Mouse (Mus musculus): ENCODE data around the gene Entpd1. TPM values are rescaled to one million over a fixed set of nuclear protein-coding genes. Genes with fewer than 3 reads are reported as not detected.

The Entpd1 gene
- total RNA-seq, 1 experiment, result 1.2 TPM

GRCm38 (mm10) chr19:40661874-40662273 lies 49.7 kb downstream of the Entpd1 start:
- in situ Hi-C loops (cut with MboI; ENCODE audit: low sequenced_read_pairs in 2 of 2, unreplicated experiment in 2 of 2), result no loop called here
- H3K27ac ChIP-seq (ENCODE audit: insufficient read depth, low read depth, low read length, poor library complexity, severe bottlenecking), result no peak overlapping the region
- H3K36me3 ChIP-seq (ENCODE audit: control insufficient read depth, insufficient read depth, low read length, poor library complexity, severe bottlenecking), result no peaks in the 10 kb centered on the region
- H3K4me1 ChIP-seq (ENCODE audit: control insufficient read depth in 2 of 2, insufficient read depth in 2 of 2, low read length in 2 of 2, poor library complexity in 1 of 2), result peaks cover 0 to 4% of the 10 kb centered on the region in 2 experiments; a peak in 2 of 4 replicates
- no peak overlapping the region for H3K9ac ChIP-seq (ENCODE audit: insufficient read depth, low read depth, low read length, poor library complexity, severe bottlenecking)
- H3K9me3 ChIP-seq (ENCODE audit: control insufficient read depth, insufficient read depth, low read depth, low read length), result no peaks in the 10 kb centered on the region
- no peak for TF ChIP-seq ZC3H11A (IDR thresholded peaks at IDR 0.05; ENCODE audit: borderline replicate concordance, low read depth, low read length)
- no peak for TF ChIP-seq CHD2 (IDR thresholded peaks at IDR 0.05; ENCODE audit: low read depth, low read length)
- TF ChIP-seq HCFC1 (IDR thresholded peaks at IDR 0.05; ENCODE audit: borderline replicate concordance, insufficient read depth, low read length), result no peak
- no peak for TF ChIP-seq MAFK (IDR thresholded peaks at IDR 0.05; ENCODE audit: insufficient read depth, low read depth, low read length)
- TF ChIP-seq ZNF384 (IDR thresholded peaks at IDR 0.05; ENCODE audit: low read depth, low read length), result no peak
- no peak overlapping the region for H3K4me3 ChIP-seq (ENCODE audit: insufficient read depth in 1 of 2, low read depth in 1 of 2, low read length in 2 of 2, poor library complexity in 1 of 2, severe bottlenecking in 1 of 2)
- DNase-seq (ENCODE audit: low read depth, low spot score), result no peak

- no peak overlapping the region for H3K27ac ChIP-seq (ENCODE audit: insufficient read depth, low read depth, low read length, poor library complexity, severe bottlenecking)
Observed at GRCm38 (mm10) chr19:40662727-40663126, 50.6 kb downstream of the Entpd1 start.

GRCm38 (mm10) chr19:40665778-40666177 lies 53.6 kb downstream of the Entpd1 start:
- in situ Hi-C loops (cut with MboI; ENCODE audit: low sequenced_read_pairs in 2 of 2, unreplicated experiment in 2 of 2), result no loop called here

More at GRCm38 (mm10) chr19:40662727-40663126, 50.6 kb downstream of the Entpd1 start:
- in situ Hi-C loops (cut with MboI; ENCODE audit: low sequenced_read_pairs in 2 of 2, unreplicated experiment in 2 of 2), result no loop called here
- no peak overlapping the region for H3K9ac ChIP-seq (ENCODE audit: insufficient read depth, low read depth, low read length, poor library complexity, severe bottlenecking)
- DNase-seq (ENCODE audit: low read depth, low spot score), result no peak
- no peaks in the 10 kb centered on the region for H3K9me3 ChIP-seq (ENCODE audit: control insufficient read depth, insufficient read depth, low read depth, low read length)
- TF ChIP-seq HCFC1 (IDR thresholded peaks at IDR 0.05; ENCODE audit: borderline replicate concordance, insufficient read depth, low read length), result no peak
- TF ChIP-seq CHD2 (IDR thresholded peaks at IDR 0.05; ENCODE audit: low read depth, low read length), result no peak
- no peak for TF ChIP-seq ZNF384 (IDR thresholded peaks at IDR 0.05; ENCODE audit: low read depth, low read length)
- no peak for TF ChIP-seq ZC3H11A (IDR thresholded peaks at IDR 0.05; ENCODE audit: borderline replicate concordance, low read depth, low read length)
- TF ChIP-seq MAFK (IDR thresholded peaks at IDR 0.05; ENCODE audit: insufficient read depth, low read depth, low read length), result no peak
- peaks cover 0 to 4% of the 10 kb centered on the region in 2 experiments; a peak in 2 of 4 replicates for H3K4me1 ChIP-seq (ENCODE audit: control insufficient read depth in 2 of 2, insufficient read depth in 2 of 2, low read length in 2 of 2, poor library complexity in 1 of 2)
- no peak overlapping the region for H3K4me3 ChIP-seq (ENCODE audit: insufficient read depth in 1 of 2, low read depth in 1 of 2, low read length in 2 of 2, poor library complexity in 1 of 2, severe bottlenecking in 1 of 2)
- H3K36me3 ChIP-seq (ENCODE audit: control insufficient read depth, insufficient read depth, low read length, poor library complexity, severe bottlenecking), result no peaks in the 10 kb centered on the region

GRCm38 (mm10) chr19:40667111-40667510 lies 54.9 kb downstream of the Entpd1 start:
- Histone ChIP-seq H3K9ac (ENCODE audit: insufficient read depth, low read depth, low read length, poor library complexity, severe bottlenecking) (no peak overlapping the region), H3K4me3 (ENCODE audit: insufficient read depth in 1 of 2, low read depth in 1 of 2, low read length in 2 of 2, poor library complexity in 1 of 2, severe bottlenecking in 1 of 2) (no peak overlapping the region), H3K27ac (ENCODE audit: insufficient read depth, low read depth, low read length, poor library complexity, severe bottlenecking) (no peak overlapping the region), H3K4me1 (ENCODE audit: control insufficient read depth in 2 of 2, insufficient read depth in 2 of 2, low read length in 2 of 2, poor library complexity in 1 of 2) (no peaks in the 10 kb centered on the region), H3K9me3 (ENCODE audit: control insufficient read depth, insufficient read depth, low read depth, low read length) (no peaks in the 10 kb centered on the region), H3K36me3 (ENCODE audit: control insufficient read depth, insufficient read depth, low read length, poor library complexity, severe bottlenecking) (no peaks in the 10 kb centered on the region)
- in situ Hi-C loops (cut with MboI; ENCODE audit: low sequenced_read_pairs in 2 of 2, unreplicated experiment in 2 of 2), result no loop called here
- no peak for DNase-seq (ENCODE audit: low read depth, low spot score)
- TF ChIP-seq MAFK (IDR thresholded peaks at IDR 0.05; ENCODE audit: insufficient read depth, low read depth, low read length) (no peak), ZC3H11A (IDR thresholded peaks at IDR 0.05; ENCODE audit: borderline replicate concordance, low read depth, low read length) (no peak), ZNF384 (IDR thresholded peaks at IDR 0.05; ENCODE audit: low read depth, low read length) (no peak), CHD2 (IDR thresholded peaks at IDR 0.05; ENCODE audit: low read depth, low read length) (no peak), HCFC1 (IDR thresholded peaks at IDR 0.05; ENCODE audit: borderline replicate concordance, insufficient read depth, low read length) (no peak)

More at GRCm38 (mm10) chr19:40665778-40666177, 53.6 kb downstream of the Entpd1 start:
- DNase-seq (ENCODE audit: low read depth, low spot score), result no peak
- Histone ChIP-seq H3K4me1 (ENCODE audit: control insufficient read depth in 2 of 2, insufficient read depth in 2 of 2, low read length in 2 of 2, poor library complexity in 1 of 2) (0 out of 4 replicates have a peak, but pooled peaks cover 0 to 2% of the 10 kb centered on the region in 2 experiments), H3K27ac (ENCODE audit: insufficient read depth, low read depth, low read length, poor library complexity, severe bottlenecking) (no peak overlapping the region), H3K4me3 (ENCODE audit: insufficient read depth in 1 of 2, low read depth in 1 of 2, low read length in 2 of 2, poor library complexity in 1 of 2, severe bottlenecking in 1 of 2) (no peak overlapping the region), H3K9me3 (ENCODE audit: control insufficient read depth, insufficient read depth, low read depth, low read length) (no peaks in the 10 kb centered on the region), H3K9ac (ENCODE audit: insufficient read depth, low read depth, low read length, poor library complexity, severe bottlenecking) (no peak overlapping the region), H3K36me3 (ENCODE audit: control insufficient read depth, insufficient read depth, low read length, poor library complexity, severe bottlenecking) (no peaks in the 10 kb centered on the region)
- no peak for TF ChIP-seq HCFC1 (IDR thresholded peaks at IDR 0.05; ENCODE audit: borderline replicate concordance, insufficient read depth, low read length)
- TF ChIP-seq CHD2 (IDR thresholded peaks at IDR 0.05; ENCODE audit: low read depth, low read length), result no peak
- TF ChIP-seq MAFK (IDR thresholded peaks at IDR 0.05; ENCODE audit: insufficient read depth, low read depth, low read length), result no peak
- TF ChIP-seq ZNF384 (IDR thresholded peaks at IDR 0.05; ENCODE audit: low read depth, low read length), result no peak
- no peak for TF ChIP-seq ZC3H11A (IDR thresholded peaks at IDR 0.05; ENCODE audit: borderline replicate concordance, low read depth, low read length)

All from ES-E14 (cell line).